Mouse (Mus musculus) C2C12 (cell line): ENCODE results near the gene Vps18.

Experiments used
- CEBPB ChIP-seq: IDR thresholded peaks from one replicate; pipeline ENCODE4 v1.6.1; 2011; ENCODE audit warnings: low read depth, mild to moderate bottlenecking, control low read depth, moderate library complexity
- CTCF ChIP-seq: IDR thresholded peaks from one replicate; pipeline ENCODE4 v1.5.1; 2011; ENCODE audit not compliant: control insufficient read depth, insufficient read depth, insufficient read length
- FOSL1 ChIP-seq: IDR thresholded peaks from one replicate; pipeline ENCODE4 v1.8.0; 2011; ENCODE audit warnings: mild to moderate bottlenecking, low read length; ENCODE audit not compliant: poor library complexity, insufficient read depth, severe bottlenecking
- MAX ChIP-seq: IDR thresholded peaks from one replicate; pipeline ENCODE4 v1.6.1; 2011; ENCODE audit warnings: mild to moderate bottlenecking, control low read depth
- MYOD1 ChIP-seq: IDR thresholded peaks from one replicate; pipeline ENCODE4 v1.6.1; 2011; ENCODE audit warnings: low read depth; ENCODE audit not compliant: control insufficient read depth, insufficient read length
- MYOG ChIP-seq: IDR thresholded peaks from one replicate; pipeline ENCODE4 v1.6.1; 2011; ENCODE audit not compliant: control insufficient read depth, insufficient read length; ENCODE audit errors: extremely low read depth
- USF1 ChIP-seq: IDR thresholded peaks from one replicate; pipeline ENCODE4 v1.6.1; 2011; ENCODE audit warnings: low read depth, mild to moderate bottlenecking, control low read depth, moderate library complexity

- TF ChIP-seq MYOG = no peak
- TF ChIP-seq CTCF = no peak
- TF ChIP-seq USF1 = no peak
- TF ChIP-seq CEBPB = no peak
- no peak for TF ChIP-seq MYOD1
- TF ChIP-seq MAX = no peak
- TF ChIP-seq FOSL1 = no peak
Measured at GRCm38 (mm10) chr2:119300819-119301493, 12.4 kb downstream of the Vps18 start.
